Mouse (Mus musculus) kidney, postnatal 0 days (tissue): Measurements from ENCODE around the gene St8sia6. TPM values are rescaled to one million over a fixed set of nuclear protein-coding genes. Genes with fewer than 3 reads are reported as not detected.

Experiments used
- ATAC-seq: fragments of 200-750 bp; cut with Nextera tagmentation; replicated peaks from 2 replicates; pipeline ENCODE4 v1.8.0; 2017; ENCODE audit warnings: low read depth, moderate number of reproducible peaks, moderate TSS enrichment, moderate library complexity; ENCODE audit not compliant: low FRiP score
- DNase-seq: peaks from one replicate; pipeline ENCODE4 v3.0.0-alpha.2; 2016; ENCODE audit warnings: low spot score
- H3K27ac ChIP-seq: fragments of 300-500 bp; sonication (generic); 2 replicates; pipeline ENCODE4 v1.5.1; 2014; ENCODE audit warnings: mild to moderate bottlenecking
- H3K27me3 ChIP-seq: fragments of 300-500 bp; sonication (generic); 2 replicates; pipeline ENCODE4 v1.6.1; 2014; ENCODE audit warnings: low read length, mixed read lengths; ENCODE audit not compliant: insufficient read depth
- H3K36me3 ChIP-seq: fragments of 300-500 bp; sonication (generic); 2 replicates; pipeline ENCODE4 v1.6.1; 2014; ENCODE audit warnings: low read length, mixed read lengths; ENCODE audit not compliant: insufficient read depth
- H3K4me1 ChIP-seq: fragments of 300-500 bp; sonication (generic); replicated peaks from 2 replicates; pipeline ENCODE4 v1.6.1; 2014; ENCODE audit warnings: antibody characterized with exemption, low read length, mixed read lengths; ENCODE audit not compliant: insufficient read depth
- H3K4me2 ChIP-seq: fragments of 300-500 bp; sonication (generic); 2 replicates; pipeline ENCODE4 v1.6.1; 2014; ENCODE audit warnings: mild to moderate bottlenecking, low read length, moderate library complexity, mixed read lengths
- H3K4me3 ChIP-seq: fragments of 300-500 bp; sonication (generic); replicated peaks from 2 replicates; pipeline ENCODE4 v1.5.1; 2014; ENCODE audit warnings: low read depth, low read length
- H3K9ac ChIP-seq: fragments of 300-500 bp; sonication (generic); 2 replicates; pipeline ENCODE4 v1.6.1; 2014; ENCODE audit warnings: low read depth, low read length
- H3K9me3 ChIP-seq: fragments of 300-500 bp; sonication (generic); replicated peaks from 2 replicates; pipeline ENCODE4 v1.6.1; 2016; ENCODE audit warnings: low read length, inconsistent platforms, mixed read lengths
- CTCF ChIP-seq: IDR thresholded peaks from 2 replicates; pipeline ENCODE4 v1.5.1; 2016; ENCODE audit warnings: antibody characterized with exemption, low read depth, mild to moderate bottlenecking, moderate library complexity
- WGBS: fragments of 180-500 bp; shearing (Covaris S2); extraction: QIAGEN DNeasy Blood & Tissue Kit; methylation state at CpG from one replicate; pipeline ENCODE4 v1.1.7; 2014; 5-methylcytosine and 5-hydroxymethylcytosine counted together
- polyA plus RNA-seq: library from polyadenylated mRNA; unstranded; fragments of >200 nt; fragmentation: Nextera tagmentation; extraction: Ambion mirVana; gene quantifications from 2 replicates; pipeline ENCODE4 v1.2.1, GENCODE M21; 2015

The St8sia6 gene
- polyA plus RNA-seq, 1 experiment from 2014 or later = 5.4 TPM

DNA sequence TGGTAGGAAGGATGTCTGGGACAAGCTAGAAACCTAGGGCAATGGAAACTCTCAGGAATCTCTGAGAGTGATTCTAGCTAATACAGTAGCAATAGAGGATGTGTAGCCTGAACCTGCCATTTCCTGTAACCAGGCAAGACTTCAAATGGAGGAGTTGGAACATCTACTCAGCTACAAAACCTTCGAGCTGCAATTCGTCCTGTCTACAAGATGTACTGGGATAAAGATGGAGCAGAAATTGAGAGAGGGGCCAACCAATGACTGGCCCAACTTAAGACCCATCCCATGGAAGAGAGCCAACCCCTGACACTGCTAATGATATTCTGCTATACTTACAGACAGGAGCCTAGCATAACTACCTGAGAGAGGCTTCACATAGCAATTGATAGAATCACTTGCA, 6.8 kb upstream of the St8sia6 start:
- DNase-seq (no peak), ATAC-seq (no peak)
- Histone ChIP-seq H3K4me2 (no peak overlapping the region), H3K36me3 (no peaks in the 10 kb centered on the region), H3K27me3 (no peaks in the 10 kb centered on the region), H3K4me3 (no peak overlapping the region), H3K27ac (no peak overlapping the region), H3K9ac (no peak overlapping the region), H3K4me1 (no peaks in the 10 kb centered on the region), H3K9me3 (no peaks in the 10 kb centered on the region)
- no peak for TF ChIP-seq CTCF
- 93% methylated on average over 2 of the region's 2 CpGs for WGBS

DNA sequence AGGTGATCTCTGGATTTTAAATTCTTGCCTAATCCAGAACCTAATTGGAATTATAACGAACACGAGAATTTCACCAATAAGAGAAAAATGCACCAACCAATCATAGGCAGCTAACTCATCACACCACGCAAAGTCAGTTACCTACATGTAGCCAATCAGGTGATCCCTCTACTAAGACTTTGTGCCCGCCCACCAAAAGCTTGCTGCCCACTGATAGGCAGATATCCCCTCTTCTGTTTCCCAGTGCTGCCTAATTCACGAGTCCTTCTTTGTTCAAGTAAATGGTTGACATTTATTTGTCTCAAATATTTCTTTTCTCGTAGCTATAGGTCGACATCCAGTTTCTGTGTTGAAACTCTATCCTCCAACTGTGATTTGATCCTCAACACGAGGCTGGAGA, 582 bp upstream of the St8sia6 start:
- Histone ChIP-seq H3K4me1 (peaks cover 4% of the 10 kb centered on the region; the same call in 1 of the 2 replicates), H3K36me3 (no peaks in the 10 kb centered on the region), H3K27ac (no peak overlapping the region), H3K4me3 (no peak overlapping the region), H3K4me2 (no peak overlapping the region), H3K9me3 (no peaks in the 10 kb centered on the region), H3K27me3 (0 out of 2 replicates have a peak, but pooled peaks cover 3% of the 10 kb centered on the region), H3K9ac (no peak overlapping the region)
- no peak for TF ChIP-seq CTCF
- 73% methylated on average over 8 of the region's 8 CpGs for WGBS
- no peak for DNase-seq
- no peak for ATAC-seq

DNA sequence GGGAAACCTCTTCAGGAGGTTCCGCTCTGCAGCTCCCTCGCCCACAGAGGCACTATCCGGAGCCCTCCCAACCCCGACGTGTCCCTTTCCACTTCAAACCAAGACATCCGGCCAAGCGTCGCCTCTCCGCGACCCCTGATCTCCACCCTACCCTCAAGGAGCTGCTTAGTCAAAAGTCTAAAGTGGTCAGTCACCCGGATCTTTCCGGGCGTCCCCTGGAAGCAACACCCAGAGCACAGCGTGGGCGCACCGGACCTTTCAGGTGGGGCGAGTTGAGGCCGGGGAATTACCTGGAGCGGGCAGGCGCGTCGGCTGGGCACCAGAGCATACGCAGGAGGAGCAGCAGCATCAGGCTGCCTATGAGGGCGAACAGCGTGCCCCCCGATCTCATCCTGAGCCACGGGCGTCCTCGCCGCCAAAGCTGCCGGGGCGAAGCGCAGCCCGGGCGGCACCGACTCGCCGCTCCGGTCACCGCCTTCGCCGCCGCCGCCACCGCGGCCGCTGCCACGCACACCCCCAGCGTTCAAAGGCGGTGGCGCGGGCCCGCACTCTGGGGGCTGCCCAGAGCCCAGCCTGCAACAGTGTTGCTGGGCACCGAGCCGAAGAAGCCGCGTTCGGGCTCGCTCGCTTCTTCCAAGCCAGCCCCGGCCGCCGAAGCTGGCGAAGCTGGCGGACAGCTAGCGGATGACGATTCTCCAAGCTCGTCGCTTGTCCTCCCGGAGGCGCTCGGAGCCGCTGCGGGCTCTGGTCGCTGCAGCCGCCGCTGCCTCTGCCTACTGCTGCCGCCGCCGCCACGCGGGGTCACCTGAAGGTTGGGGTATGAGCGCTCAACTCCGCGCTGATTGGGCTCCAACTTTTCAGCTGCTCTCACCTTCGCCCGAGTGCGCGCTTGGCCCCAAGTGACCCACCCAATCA, 553 bp downstream of the St8sia6 start:
- 1% methylated on average over 89 of the region's 89 CpGs for WGBS
- Histone ChIP-seq H3K4me3 (peak overlapping the region; percentile 58), H3K4me1 (peaks cover 4% of the 10 kb centered on the region; the same call in 1 of the 2 replicates), H3K27me3 (0 out of 2 replicates have a peak, but pooled peaks cover 3% of the 10 kb centered on the region), H3K27ac (no peak overlapping the region), H3K4me2 (peak overlapping the region; percentile 97), H3K9ac (peak overlapping the region; percentile 62), H3K36me3 (no peaks in the 10 kb centered on the region), H3K9me3 (no peaks in the 10 kb centered on the region)
- TF ChIP-seq CTCF = no peak
- DNase-seq (peak; percentile 53), ATAC-seq (peak; percentile 81)

DNA sequence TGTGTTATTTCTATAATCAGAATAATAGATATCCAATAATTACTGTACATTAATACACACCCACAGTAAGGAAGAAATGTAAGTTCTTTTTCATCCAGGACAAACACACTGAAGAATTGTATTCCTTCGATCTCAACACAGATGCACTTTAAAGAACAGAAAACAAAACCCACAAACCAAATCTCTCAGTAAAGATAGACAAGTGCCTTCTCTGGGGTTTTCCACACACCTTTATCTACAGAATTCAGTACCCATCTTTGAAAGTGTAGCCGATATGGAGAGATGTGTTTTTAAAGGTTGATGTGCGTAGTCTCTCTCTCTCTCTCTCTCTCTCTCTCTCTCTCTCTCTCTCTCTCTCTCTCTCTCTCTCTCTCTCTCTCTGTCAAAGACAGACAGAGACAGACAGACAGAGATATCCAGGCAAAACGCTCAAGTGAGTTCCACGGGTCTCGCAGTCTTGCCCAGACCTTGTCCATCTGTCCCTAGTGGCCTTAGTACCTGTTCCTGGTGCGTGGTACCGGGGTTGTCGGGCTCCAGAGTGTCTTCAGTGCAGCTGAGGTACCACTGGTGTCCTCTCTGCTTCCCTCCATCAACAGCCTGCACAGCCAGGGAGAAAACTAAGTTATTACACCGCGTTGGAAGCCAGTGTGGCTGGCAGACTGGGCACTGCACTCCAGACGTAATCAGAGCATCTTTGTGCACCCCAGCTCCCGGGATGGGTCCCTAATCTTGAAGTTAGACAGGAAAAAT, 1.4 kb downstream of the St8sia6 start:
- H3K4me1 ChIP-seq = peaks cover 4% of the 10 kb centered on the region; the same call in 1 of the 2 replicates
- H3K9ac ChIP-seq = 0 out of 2 replicates have a peak overlapping the region, but pooled peaks have one; percentile 62
- H3K9me3 ChIP-seq = no peaks in the 10 kb centered on the region
- no peaks in the 10 kb centered on the region for H3K36me3 ChIP-seq
- 41% methylated on average over 13 of the region's 13 CpGs for WGBS
- ATAC-seq (0 out of 2 replicates have a peak, but pooled peaks have one; percentile 20), DNase-seq (no peak)
- TF ChIP-seq CTCF = no peak
- peak overlapping the region; percentile 58 for H3K4me3 ChIP-seq
- H3K4me2 ChIP-seq = peak overlapping the region; percentile 97
- H3K27ac ChIP-seq = no peak overlapping the region
- H3K27me3 ChIP-seq = 0 out of 2 replicates have a peak, but pooled peaks cover 3% of the 10 kb centered on the region

DNA sequence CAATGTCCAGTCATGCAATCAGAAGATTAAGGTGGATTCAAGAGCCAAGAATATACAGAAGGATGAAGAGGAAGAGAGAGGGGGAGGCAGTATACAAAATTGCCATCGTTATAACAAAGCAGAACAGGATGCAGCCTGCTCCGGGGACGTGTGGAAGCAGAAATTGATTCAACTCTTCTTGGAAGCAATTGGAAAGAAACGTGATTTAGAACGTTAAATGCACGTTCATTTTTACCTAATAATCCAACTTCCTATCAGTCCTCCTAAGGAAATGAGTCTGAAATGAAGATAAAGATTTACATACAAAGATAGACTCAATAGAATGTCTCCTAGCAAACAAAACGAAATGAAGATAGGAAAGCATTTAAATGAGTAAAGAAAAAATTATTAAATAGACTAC, 2.3 kb downstream of the St8sia6 start:
- H3K4me2 ChIP-seq = no peak overlapping the region

DNA sequence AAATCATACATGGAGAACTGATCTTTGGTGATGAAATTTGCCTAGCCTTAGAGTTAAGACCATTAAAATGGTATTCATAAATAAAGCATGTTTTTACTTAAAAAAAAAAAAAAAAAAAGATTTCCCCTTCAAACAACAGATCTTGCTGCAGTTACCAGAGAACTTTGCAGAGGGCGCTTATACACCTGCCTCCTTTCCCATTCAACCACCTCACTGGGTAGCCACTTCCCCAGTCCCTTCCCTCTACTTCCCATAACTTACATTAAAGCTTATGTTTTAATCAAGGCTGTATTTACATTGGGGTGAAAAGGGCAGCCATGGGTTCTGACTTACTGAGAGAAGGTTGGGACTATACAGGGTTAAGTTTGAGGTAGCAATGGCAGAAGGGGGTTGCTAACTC, 4.5 kb downstream of the St8sia6 start:
- WGBS = 75% methylated on average over 1 of the region's 1 CpGs
- DNase-seq = no peak
- H3K4me1 ChIP-seq = peaks cover 4% of the 10 kb centered on the region; the same call in 1 of the 2 replicates
- no peaks in the 10 kb centered on the region for H3K36me3 ChIP-seq
- no peak overlapping the region for H3K27ac ChIP-seq
- no peaks in the 10 kb centered on the region for H3K9me3 ChIP-seq
- no peak overlapping the region for H3K4me2 ChIP-seq
- no peak for ATAC-seq
- H3K9ac ChIP-seq = no peak overlapping the region
- H3K4me3 ChIP-seq = no peak overlapping the region
- 0 out of 2 replicates have a peak, but pooled peaks cover 3% of the 10 kb centered on the region for H3K27me3 ChIP-seq
- no peak for TF ChIP-seq CTCF

More for the DNA sequence above, 2.3 kb downstream of the St8sia6 start:
- Histone ChIP-seq H3K9ac (no peak overlapping the region), H3K27me3 (0 out of 2 replicates have a peak, but pooled peaks cover 3% of the 10 kb centered on the region), H3K9me3 (no peaks in the 10 kb centered on the region), H3K27ac (no peak overlapping the region), H3K36me3 (no peaks in the 10 kb centered on the region), H3K4me3 (no peak overlapping the region), H3K4me1 (peaks cover 4% of the 10 kb centered on the region; the same call in 1 of the 2 replicates)
- no peak for ATAC-seq
- TF ChIP-seq CTCF = no peak
- DNase-seq = no peak
- 70% methylated on average over 7 of the region's 7 CpGs for WGBS
